8 mouse cellular contexts compared by ENCODE assay signal in genomic region chr2:28204167-28204566, GRCm38 (mm10). TPM values are rescaled to one million over a fixed set of nuclear protein-coding genes. Genes with fewer than 3 reads are reported as not detected.
DNase-seq lines count a peak whose midpoint lies in the region; ATAC-seq and TF ChIP-seq lines count a peak whose summit lies in the region.

No protein-coding gene starts in this region.

- 4% methylated on average over 9 of the region's 9 CpGs for WGBS in forebrain, embryonic 14.5 days
- 7% methylated on average over 9 of the region's 9 CpGs for WGBS in hindbrain, embryonic 11.5 days

- DNase-seq in ES-E14 (ENCODE audit: low read depth, low spot score): peak; percentile 75
- peak; percentile 79 for DNase-seq in c-Kit-positive CD71-negative TER-119-negative erythroid progenitor cells, embryonic 14.5 days (ENCODE audit: low read depth)
- DNase-seq in forebrain, embryonic 14.5 days (ENCODE audit: low spot score): peak; percentile 93
- DNase-seq in hindbrain, embryonic 11.5 days (ENCODE audit: low spot score): peak; percentile 96
- peak; percentile 96 to 97 for DNase-seq in layer of hippocampus, postnatal 14 days (ENCODE audit: low spot score in 2 of 2)
- peak; percentile 96 for DNase-seq in lung, postnatal 14 days
- DNase-seq in retina, postnatal 1 day: peak; percentile 92
- DNase-seq in urinary bladder, adult 18-20 months (ENCODE audit: low spot score in 2 of 2): peak; percentile 73 to 94

- H3K9me3 ChIP-seq in ES-E14 (ENCODE audit: control insufficient read depth, insufficient read depth, low read depth, low read length): no peaks in the 10 kb centered on the region
- H3K9me3 ChIP-seq in forebrain, embryonic 14.5 days (replicated peaks; ENCODE audit: control insufficient read depth, low read length): no peaks in the 10 kb centered on the region
- no peaks in the 10 kb centered on the region for H3K9me3 ChIP-seq in hindbrain, embryonic 11.5 days (ENCODE audit: control insufficient read depth, low read length)

- H3K4me2 ChIP-seq in forebrain, embryonic 14.5 days (ENCODE audit: low read length): peak overlapping the region; percentile 19
- no peak overlapping the region for H3K4me2 ChIP-seq in hindbrain, embryonic 11.5 days (replicated peaks; ENCODE audit: low read depth, low read length)

- H3K36me3 ChIP-seq in ES-E14 (ENCODE audit: control insufficient read depth, insufficient read depth, low read length, poor library complexity, severe bottlenecking): no peaks in the 10 kb centered on the region
- H3K36me3 ChIP-seq in forebrain, embryonic 14.5 days (ENCODE audit: control insufficient read depth, insufficient read depth, low read length): peaks cover 4% of the 10 kb centered on the region; the same call in 1 of the 2 replicates
- H3K36me3 ChIP-seq in hindbrain, embryonic 11.5 days (ENCODE audit: control insufficient read depth, insufficient read depth, low read length): no peaks in the 10 kb centered on the region

- in situ Hi-C loops in ES-E14 (cut with MboI; ENCODE audit: low sequenced_read_pairs in 2 of 2, unreplicated experiment in 2 of 2): loop anchor here (5.0 to 10.0 kb wide), 2 partner anchors 208 to 211 kb away; no protein-coding TSS in a partner anchor

- no peak overlapping the region for H3K27ac ChIP-seq in ES-E14 (ENCODE audit: insufficient read depth, low read depth, low read length, poor library complexity, severe bottlenecking)
- peak overlapping the region; percentile 36; the same call in 1 of the 2 replicates for H3K27ac ChIP-seq in forebrain, embryonic 14.5 days (ENCODE audit: low read depth, low read length)
- H3K27ac ChIP-seq in hindbrain, embryonic 11.5 days (ENCODE audit: low read depth, low read length): 0 out of 2 replicates have a peak overlapping the region, but pooled peaks have one; percentile 3

- no peaks in the 10 kb centered on the region for H3K27me3 ChIP-seq in forebrain, embryonic 14.5 days (replicated peaks; ENCODE audit: control insufficient read depth, insufficient read depth, low read length)
- no peaks in the 10 kb centered on the region; the same call in 1 of the 2 replicates for H3K27me3 ChIP-seq in hindbrain, embryonic 11.5 days (ENCODE audit: control insufficient read depth, insufficient read depth, low read length)

- ATAC-seq in forebrain, embryonic 14.5 days: peak; percentile 60; the same call in 1 of the 2 replicates
- peak; percentile 2; the same call in 1 of the 2 replicates for ATAC-seq in hindbrain, embryonic 11.5 days (ENCODE audit: low FRiP score)

- peaks cover 0 to 12% of the 10 kb centered on the region in 2 experiments; a peak in 2 of 4 replicates for H3K4me1 ChIP-seq in ES-E14 (ENCODE audit: control insufficient read depth in 2 of 2, insufficient read depth in 2 of 2, low read length in 2 of 2, poor library complexity in 1 of 2)
- peaks cover 15% of the 10 kb centered on the region for H3K4me1 ChIP-seq in forebrain, embryonic 14.5 days (ENCODE audit: control insufficient read depth, insufficient read depth, low read length)
- peaks cover 13% of the 10 kb centered on the region; the same call in 1 of the 2 replicates for H3K4me1 ChIP-seq in hindbrain, embryonic 11.5 days (replicated peaks; ENCODE audit: control insufficient read depth, insufficient read depth, low read length)

- no peak overlapping the region for H3K4me3 ChIP-seq in ES-E14 (ENCODE audit: insufficient read depth in 1 of 2, low read depth in 1 of 2, low read length in 2 of 2, poor library complexity in 1 of 2, severe bottlenecking in 1 of 2)
- no peak overlapping the region for H3K4me3 ChIP-seq in forebrain, embryonic 14.5 days (ENCODE audit: low read depth, low read length)
- H3K4me3 ChIP-seq in hindbrain, embryonic 11.5 days (ENCODE audit: low read depth, low read length): no peak overlapping the region

- no peak overlapping the region for H3K9ac ChIP-seq in ES-E14 (ENCODE audit: insufficient read depth, low read depth, low read length, poor library complexity, severe bottlenecking)
- no peak overlapping the region for H3K9ac ChIP-seq in forebrain, embryonic 14.5 days (ENCODE audit: low read length)
- H3K9ac ChIP-seq in hindbrain, embryonic 11.5 days (ENCODE audit: low read depth, low read length): no peak overlapping the region

TF ChIP-seq in ES-E14, 5 proteins besides CTCF, POLR2A, EP300 and RAD21:
- no peak for TF ChIP-seq CHD2 (IDR thresholded peaks at IDR 0.05; ENCODE audit: low read depth, low read length)
- TF ChIP-seq ZC3H11A (IDR thresholded peaks at IDR 0.05; ENCODE audit: borderline replicate concordance, low read depth, low read length): peak; percentile 96

RNA-seq across cellular contexts. Expression of gene Olfm1, which starts 11.4 kb away (rescaled TPM):
- 3.4 and 5.2 TPM in 2 replicates for total RNA-seq in ES-E14 (2012; rRNA removed)
- 173 and 218 TPM in 2 replicates for polyA plus RNA-seq in forebrain, embryonic 14.5 days (2014; fragmentation: Nextera tagmentation; extraction: Ambion mirVana)
- 139 and 152 TPM in 2 replicates for polyA plus RNA-seq in hindbrain, embryonic 11.5 days (2014; fragmentation: Nextera tagmentation; extraction: Ambion mirVana)
- 1,000 to 10,000 TPM; 1,124 to 1,184 TPM for total RNA-seq in layer of hippocampus, postnatal 14 days (2021)

Comparison
In these comparisons a context has a peak if more than half of its experiments do, and no peak if none do; other contexts are left out.
1. RNA of gene Olfm1, which starts 11.4 kb away (total RNA-seq): 1,124 to 1,184 TPM in layer of hippocampus, postnatal 14 days; 3.4 to 5.2 TPM in ES-E14; every median in the first group is over 100 times any median in the second.
2. Peak in every context shown above with its lines, with median percentiles within 50 percentile points of each other: DNase-seq.